Mouse (Mus musculus) ovary, postnatal 10 days (tissue): ENCODE measurements around the gene Nkx2-9.

Experiments
- DNase-seq: peaks from one replicate; pipeline ENCODE4 v3.0.0; 2022; ENCODE audit warnings: low spot score

The Nkx2-9 gene

GRCm38 (mm10) chr12:56612761-56613437 lies at the start of gene Nkx2-9:
TSS of gene Nkx2-9 (minus strand) at chr12:56613284.
- no peak for DNase-seq

- DNase-seq = no peak
Observed at GRCm38 (mm10) chr12:56637181-56637566, 24.1 kb upstream of the Nkx2-9 start.

- no peak for DNase-seq
Observed at GRCm38 (mm10) chr12:56636534-56637180, 23.6 kb upstream of the Nkx2-9 start.

GRCm38 (mm10) chr12:56616088-56616487 lies 3.0 kb upstream of the Nkx2-9 start:
- no peak for DNase-seq

GRCm38 (mm10) chr12:56615391-56615790 lies 2.3 kb upstream of the Nkx2-9 start:
- DNase-seq = no peak

GRCm38 (mm10) chr12:56614513-56614912 lies 1.4 kb upstream of the Nkx2-9 start:
- no peak for DNase-seq

GRCm38 (mm10) chr12:56613916-56614510 lies 929 bp upstream of the Nkx2-9 start:
- DNase-seq = no peak

- DNase-seq = no peak
Observed at GRCm38 (mm10) chr12:56613438-56613830, 350 bp upstream of the Nkx2-9 start.

- DNase-seq = no peak
Observed at GRCm38 (mm10) chr12:56612349-56612735, 742 bp downstream of the Nkx2-9 start.

- no peak for DNase-seq
Observed at GRCm38 (mm10) chr12:56611504-56612348, 1.4 kb downstream of the Nkx2-9 start.

GRCm38 (mm10) chr12:56610851-56611250 lies 2.2 kb downstream of the Nkx2-9 start:
- no peak for DNase-seq

GRCm38 (mm10) chr12:56591722-56592121 lies 21.4 kb downstream of the Nkx2-9 start:
- no peak for DNase-seq

- no peak for DNase-seq
Observed at GRCm38 (mm10) chr12:56587830-56588229, 25.3 kb downstream of the Nkx2-9 start.
